Mouse (Mus musculus): ENCODE data around the gene Pam.
"Not testable (repeated sequence)": the region's sequence is repeated elsewhere in the genome, so short reads cannot be mapped to it uniquely, and the experiment has no call there.

Pam gene

GRCm38 (mm10) chr1:97769294-97769903 is 326.0 kb downstream of the Pam start:
- DNase-seq (ENCODE audit: low spot score in 2 of 2) = peak in 1 of 2 experiments; percentile 22

- no peak for DNase-seq (ENCODE audit: low spot score in 2 of 2)
These were observed 326.5 kb downstream of the Pam start for GRCm38 (mm10) chr1:97768906-97769293.

GRCm38 (mm10) chr1:97768089-97768488 is 327.4 kb downstream of the Pam start:
- no peak for DNase-seq (ENCODE audit: low spot score in 2 of 2)

DNA sequence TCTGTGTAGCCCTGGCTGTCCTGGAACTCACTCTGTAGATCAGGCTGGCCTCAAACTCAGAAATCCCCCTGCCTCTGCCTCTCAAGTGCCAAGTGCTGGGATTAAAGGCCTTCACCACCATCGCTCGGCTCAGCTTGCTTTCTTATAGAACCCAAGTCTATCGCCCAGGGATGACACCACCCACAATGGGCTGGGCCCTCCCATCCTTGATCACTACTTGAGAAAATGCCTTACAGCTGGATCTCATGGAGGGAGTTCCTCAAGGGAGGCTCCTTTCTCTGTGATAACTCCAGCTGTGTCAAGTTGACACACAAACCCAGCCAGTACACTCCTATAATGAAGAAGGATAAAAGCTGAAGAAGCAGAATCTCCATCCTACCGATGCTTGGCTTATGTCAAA is 329.7 kb downstream of the Pam start:
- DNase-seq (ENCODE audit: low spot score in 2 of 2) = not testable (repeated sequence)

DNA sequence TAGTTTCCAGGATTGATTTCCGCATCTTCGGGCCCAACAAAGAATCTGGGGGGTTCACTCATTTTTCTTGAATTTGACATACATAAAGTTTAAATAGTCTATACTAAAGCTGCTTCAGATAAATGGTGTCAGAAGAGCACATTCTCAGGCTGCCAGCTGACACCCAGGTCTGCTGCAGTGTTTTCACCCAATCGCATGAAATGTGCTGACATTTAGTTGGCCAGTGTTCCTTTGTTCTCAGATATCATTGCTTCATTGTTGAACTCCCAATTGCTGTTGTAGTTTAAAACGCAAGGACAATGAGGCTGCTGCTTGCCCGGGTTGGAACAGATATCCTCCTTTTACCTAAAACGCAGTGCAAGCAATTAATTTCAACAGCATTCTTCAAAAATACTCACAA is 334.0 kb downstream of the Pam start:
- no peak for DNase-seq (ENCODE audit: low spot score in 2 of 2)

DNA sequence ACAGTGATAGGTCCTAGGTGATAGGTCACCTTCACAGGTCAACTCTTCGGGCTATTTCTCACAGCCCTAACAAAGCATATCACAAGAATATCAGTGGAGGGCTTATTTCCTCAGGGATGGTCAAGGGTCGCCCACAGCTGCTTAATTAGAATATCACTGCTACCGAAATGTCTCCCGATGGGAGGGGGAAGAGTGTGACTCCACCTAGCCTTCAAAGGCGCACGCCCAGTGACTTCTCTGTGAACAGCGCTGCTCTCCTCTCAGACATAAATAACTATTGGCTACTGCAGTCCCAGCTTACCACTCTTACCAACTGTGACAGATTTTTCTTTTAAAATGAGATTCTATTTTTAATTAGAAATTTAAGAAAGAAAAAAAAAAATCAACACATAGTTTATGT is 334.8 kb downstream of the Pam start:
- DNase-seq (ENCODE audit: low spot score in 2 of 2) = no peak

DNA sequence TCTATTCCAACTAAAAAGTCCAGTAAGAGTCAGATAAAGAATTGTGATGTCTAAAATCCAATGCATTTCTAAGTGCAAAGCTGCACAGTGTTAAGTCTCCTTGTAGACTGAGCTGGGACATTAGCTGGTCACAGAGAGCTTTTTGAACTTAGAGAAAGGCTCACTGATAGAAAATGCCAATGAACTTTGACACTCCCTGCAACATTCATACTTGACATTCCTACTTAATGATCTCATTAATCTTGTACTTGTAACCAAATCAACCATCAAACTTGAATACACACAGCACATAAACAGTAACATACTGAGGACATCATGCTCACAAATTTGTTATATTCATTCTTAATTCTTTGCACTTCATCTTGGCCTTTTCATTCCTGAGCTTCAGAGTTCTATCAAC is 335.6 kb downstream of the Pam start:
- no peak for DNase-seq (ENCODE audit: low spot score in 2 of 2)

GRCm38 (mm10) chr1:97754392-97754791 is 341.1 kb downstream of the Pam start:
- DNase-seq (ENCODE audit: low spot score in 2 of 2) = no peak

- DNase-seq (ENCODE audit: low spot score in 2 of 2) = no peak
These were observed 342.2 kb downstream of the Pam start for GRCm38 (mm10) chr1:97753216-97753615.

DNA sequence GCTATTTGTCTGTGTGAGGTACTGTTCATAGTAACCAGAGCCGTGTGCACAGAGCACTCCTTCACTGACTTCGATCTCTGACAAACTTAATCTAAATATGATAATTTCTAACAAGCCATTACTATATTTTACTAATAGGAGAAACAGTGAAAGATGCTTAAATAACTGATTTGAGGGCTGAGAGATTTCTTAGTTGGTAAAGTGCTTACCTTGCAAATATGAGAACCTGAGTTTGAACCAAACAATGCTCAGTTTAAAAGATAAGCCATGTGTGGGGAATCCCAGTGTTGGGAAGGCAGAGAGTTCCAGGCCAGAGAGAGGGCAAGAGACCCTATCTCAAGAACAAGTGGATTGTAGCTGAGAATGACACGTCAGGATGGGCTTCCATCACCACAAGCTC is 347.3 kb downstream of the Pam start:
- no peak for DNase-seq (ENCODE audit: low spot score in 2 of 2)

- DNase-seq (ENCODE audit: low spot score in 2 of 2) = no peak
These were observed 349.2 kb downstream of the Pam start for GRCm38 (mm10) chr1:97746261-97746660.

DNA sequence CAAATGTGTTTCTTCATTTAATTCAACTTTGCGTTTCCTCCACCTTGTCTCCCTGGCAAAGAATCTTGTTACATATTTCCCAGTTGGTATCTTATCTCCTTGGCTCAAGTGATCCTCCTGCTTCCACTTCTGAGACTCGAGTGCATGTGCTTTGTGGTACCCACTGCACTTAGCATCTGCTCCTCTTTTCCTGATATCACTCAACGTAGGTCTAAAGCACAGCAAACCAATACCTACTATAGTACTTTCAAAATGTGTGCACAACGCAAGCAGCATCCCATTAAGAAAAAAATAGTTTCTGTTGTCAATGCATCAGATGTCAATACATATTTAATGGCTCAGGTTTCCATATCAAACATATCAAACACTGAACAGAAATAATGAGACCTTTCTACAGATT is 349.7 kb downstream of the Pam start:
- no peak for DNase-seq (ENCODE audit: low spot score in 2 of 2)
